Mouse (Mus musculus) ES-Bruce4 (cell line): ENCODE data around the gene Sorcs3. TPM values are rescaled to one million over a fixed set of nuclear protein-coding genes. Genes with fewer than 3 reads are reported as not detected.

ENCODE experiments used
- H3K27ac ChIP-seq: 2 replicates; pipeline ENCODE4 v1.5.1; 2012; ENCODE audit warnings: low read length, inconsistent platforms; ENCODE audit not compliant: insufficient read depth
- H3K27me3 ChIP-seq: 2 replicates; pipeline ENCODE4 v1.6.1; 2012; ENCODE audit warnings: mild to moderate bottlenecking, low read length, inconsistent platforms; ENCODE audit not compliant: control insufficient read depth, poor library complexity, insufficient read depth, severe bottlenecking
- H3K36me3 ChIP-seq: 2 replicates; pipeline ENCODE4 v1.6.1; 2012; ENCODE audit warnings: inconsistent platforms, mild to moderate bottlenecking, low read length, moderate library complexity; ENCODE audit not compliant: control insufficient read depth, poor library complexity, insufficient read depth, severe bottlenecking
- H3K4me1 ChIP-seq: one replicate; pipeline ENCODE4 v1.8.1; 2011; ENCODE audit warnings: low read length; ENCODE audit not compliant: control insufficient read depth, insufficient read depth
- H3K4me3 ChIP-seq: 2 replicates; pipeline ENCODE4 v1.5.1; 2011; ENCODE audit warnings: low read depth, mild to moderate bottlenecking, low read length
- H3K9ac ChIP-seq: 2 replicates; pipeline ENCODE4 v1.6.1; 2012; ENCODE audit warnings: low read depth, mild to moderate bottlenecking, inconsistent platforms; ENCODE audit not compliant: poor library complexity, severe bottlenecking
- H3K9me3 ChIP-seq: replicated peaks from 2 replicates; pipeline ENCODE4 v1.6.1; 2012; ENCODE audit warnings: mild to moderate bottlenecking, low read length, inconsistent platforms; ENCODE audit not compliant: control insufficient read depth, poor library complexity, insufficient read depth, severe bottlenecking
- CTCF ChIP-seq: IDR thresholded peaks from one replicate; pipeline ENCODE4 v1.8.1; 2011; ENCODE audit warnings: low read depth, low read length
- EP300 ChIP-seq: IDR thresholded peaks from 2 replicates; pipeline ENCODE4 v1.6.1; 2011; ENCODE audit warnings: low read depth, low read length; ENCODE audit not compliant: insufficient read depth
- POLR2A ChIP-seq: IDR thresholded peaks from one replicate; pipeline ENCODE4 v1.8.1; 2011; ENCODE audit warnings: low read length; ENCODE audit not compliant: insufficient read depth
- polyA plus RNA-seq: library from polyadenylated mRNA; stranded (reverse); fragments of >200 nt; gene quantifications from 2 replicates; pipeline ENCODE4 v1.2.4, GENCODE M21; 2011; ENCODE audit warnings: low read depth; ENCODE audit not compliant: missing spikeins, insufficient read depth, insufficient read length

The Sorcs3 gene
- polyA plus RNA-seq, 1 experiment: not detected

GRCm38 (mm10) chr19:48313776-48314175 is 108.0 kb downstream of the Sorcs3 start:
- no peak overlapping the region for H3K27ac ChIP-seq
- H3K9me3 ChIP-seq: no peaks in the 10 kb centered on the region

GRCm38 (mm10) chr19:48327115-48327514 is 121.3 kb downstream of the Sorcs3 start:
- Histone ChIP-seq H3K9ac (no peak overlapping the region), H3K4me3 (no peak overlapping the region), H3K4me1 (no peaks in the 10 kb centered on the region), H3K27me3 (no peaks in the 10 kb centered on the region), H3K9me3 (no peaks in the 10 kb centered on the region), H3K27ac (no peak overlapping the region), H3K36me3 (no peaks in the 10 kb centered on the region)
- TF ChIP-seq POLR2A: no peak

More at GRCm38 (mm10) chr19:48313776-48314175, 108.0 kb downstream of the Sorcs3 start:
- TF ChIP-seq CTCF (no peak), EP300 (no peak), POLR2A (no peak)
- no peak overlapping the region for H3K4me3 ChIP-seq
- H3K9ac ChIP-seq: no peak overlapping the region
- H3K4me1 ChIP-seq: no peaks in the 10 kb centered on the region
- no peaks in the 10 kb centered on the region for H3K27me3 ChIP-seq
- H3K36me3 ChIP-seq: no peaks in the 10 kb centered on the region

DNA sequence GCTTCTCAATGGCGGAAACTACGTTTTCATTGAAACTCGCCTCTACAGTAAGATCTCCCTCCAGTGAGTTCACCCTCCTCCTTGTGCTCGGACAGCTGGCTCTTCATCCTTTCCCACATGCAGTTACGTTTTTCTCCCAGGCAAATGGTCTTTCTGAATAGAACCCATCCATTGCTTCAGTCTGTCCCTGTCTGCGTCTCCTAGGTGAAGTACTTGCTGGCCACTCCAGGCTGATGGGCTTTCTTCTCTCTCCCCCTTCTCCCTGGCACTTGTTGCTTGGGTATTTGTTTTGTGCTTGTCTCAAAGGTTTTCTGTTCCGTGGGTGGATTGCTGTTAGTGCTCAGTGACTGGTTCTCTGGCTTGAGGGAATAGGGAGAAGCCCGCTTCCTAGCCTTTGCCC is 122.3 kb downstream of the Sorcs3 start:
- Histone ChIP-seq H3K36me3 (no peaks in the 10 kb centered on the region), H3K27ac (no peak overlapping the region), H3K9ac (no peak overlapping the region), H3K27me3 (no peaks in the 10 kb centered on the region), H3K4me1 (no peaks in the 10 kb centered on the region), H3K9me3 (no peaks in the 10 kb centered on the region), H3K4me3 (no peak overlapping the region)
- TF ChIP-seq CTCF: no peak

- TF ChIP-seq EP300 (no peak), CTCF (no peak), POLR2A (no peak)
- Histone ChIP-seq H3K9ac (no peak overlapping the region), H3K27ac (no peak overlapping the region)
These were observed 125.8 kb downstream of the Sorcs3 start for GRCm38 (mm10) chr19:48331640-48332039.

GRCm38 (mm10) chr19:48333085-48333484 is 127.3 kb downstream of the Sorcs3 start:
- no peak for TF ChIP-seq POLR2A
- TF ChIP-seq CTCF: no peak
- no peak for TF ChIP-seq EP300
- Histone ChIP-seq H3K9me3 (no peaks in the 10 kb centered on the region), H3K9ac (no peak overlapping the region), H3K27me3 (no peaks in the 10 kb centered on the region), H3K36me3 (no peaks in the 10 kb centered on the region), H3K4me1 (no peaks in the 10 kb centered on the region), H3K4me3 (no peak overlapping the region), H3K27ac (no peak overlapping the region)

More at GRCm38 (mm10) chr19:48331640-48332039, 125.8 kb downstream of the Sorcs3 start:
- Histone ChIP-seq H3K4me1 (no peaks in the 10 kb centered on the region), H3K27me3 (no peaks in the 10 kb centered on the region), H3K36me3 (no peaks in the 10 kb centered on the region), H3K4me3 (no peak overlapping the region), H3K9me3 (no peaks in the 10 kb centered on the region)

- Histone ChIP-seq H3K4me3 (no peak overlapping the region), H3K4me1 (no peaks in the 10 kb centered on the region), H3K27ac (no peak overlapping the region), H3K27me3 (no peaks in the 10 kb centered on the region), H3K36me3 (no peaks in the 10 kb centered on the region), H3K9ac (no peak overlapping the region), H3K9me3 (no peaks in the 10 kb centered on the region)
- TF ChIP-seq CTCF (no peak), POLR2A (no peak), EP300 (no peak)
These were observed 131.6 kb downstream of the Sorcs3 start for GRCm38 (mm10) chr19:48337461-48337860.
